Mouse (Mus musculus) liver, embryonic 15.5 days (tissue): ENCODE results near the gene 6430550D23Rik. TPM values are rescaled to one million over a fixed set of nuclear protein-coding genes. Genes with fewer than 3 reads are reported as not detected.

Experiments used
- ATAC-seq: fragments of 200-750 bp; cut with Nextera tagmentation; 2 replicates; pipeline ENCODE4 v1.8.0; 2017; ENCODE audit warnings: moderate number of reproducible peaks, mild to moderate bottlenecking, moderate library complexity; ENCODE audit not compliant: insufficient read depth
- H3K27ac ChIP-seq: fragments of 300-500 bp; sonication (generic); replicated peaks from 2 replicates; pipeline ENCODE4 v1.5.1; 2015; ENCODE audit warnings: mild to moderate bottlenecking, inconsistent platforms
- H3K27me3 ChIP-seq: fragments of 300-500 bp; sonication (generic); 2 replicates; pipeline ENCODE4 v1.6.1; 2015; ENCODE audit warnings: mild to moderate bottlenecking, inconsistent platforms
- H3K36me3 ChIP-seq: fragments of 300-500 bp; sonication (generic); replicated peaks from 2 replicates; pipeline ENCODE4 v1.6.1; 2015; ENCODE audit warnings: moderate library complexity, mild to moderate bottlenecking, inconsistent platforms
- H3K4me1 ChIP-seq: fragments of 300-500 bp; sonication (generic); replicated peaks from 2 replicates; pipeline ENCODE4 v1.6.1; 2015; ENCODE audit warnings: inconsistent platforms
- H3K4me2 ChIP-seq: fragments of 300-500 bp; sonication (generic); 2 replicates; pipeline ENCODE4 v1.6.1; 2015; ENCODE audit warnings: moderate library complexity, mild to moderate bottlenecking, inconsistent platforms
- H3K4me3 ChIP-seq: fragments of 300-500 bp; sonication (generic); replicated peaks from 2 replicates; pipeline ENCODE4 v1.5.1; 2015; ENCODE audit warnings: mild to moderate bottlenecking, inconsistent platforms
- H3K9ac ChIP-seq: fragments of 300-500 bp; sonication (generic); 2 replicates; pipeline ENCODE4 v1.6.1; 2015; ENCODE audit warnings: moderate library complexity, mild to moderate bottlenecking, inconsistent platforms
- H3K9me3 ChIP-seq: fragments of 300-500 bp; sonication (generic); replicated peaks from 2 replicates; pipeline ENCODE4 v1.6.1; 2016; ENCODE audit warnings: inconsistent platforms
- WGBS: fragments of 180-500 bp; shearing (Covaris S2); methylation state at CpG from one replicate; pipeline ENCODE4 v1.1.7; 2015; ENCODE audit warnings: mixed read lengths; ENCODE audit not compliant: insufficient replicate concordance; 5-methylcytosine and 5-hydroxymethylcytosine counted together
- polyA plus RNA-seq: library from polyadenylated mRNA; unstranded; fragments of >200 nt; fragmentation: Nextera tagmentation; extraction: Ambion mirVana; gene quantifications from 2 replicates; pipeline ENCODE4 v1.2.1, GENCODE M21; 2015

6430550D23Rik gene
- polyA plus RNA-seq, 1 experiment from 2014 or later = 0.90 TPM

DNA sequence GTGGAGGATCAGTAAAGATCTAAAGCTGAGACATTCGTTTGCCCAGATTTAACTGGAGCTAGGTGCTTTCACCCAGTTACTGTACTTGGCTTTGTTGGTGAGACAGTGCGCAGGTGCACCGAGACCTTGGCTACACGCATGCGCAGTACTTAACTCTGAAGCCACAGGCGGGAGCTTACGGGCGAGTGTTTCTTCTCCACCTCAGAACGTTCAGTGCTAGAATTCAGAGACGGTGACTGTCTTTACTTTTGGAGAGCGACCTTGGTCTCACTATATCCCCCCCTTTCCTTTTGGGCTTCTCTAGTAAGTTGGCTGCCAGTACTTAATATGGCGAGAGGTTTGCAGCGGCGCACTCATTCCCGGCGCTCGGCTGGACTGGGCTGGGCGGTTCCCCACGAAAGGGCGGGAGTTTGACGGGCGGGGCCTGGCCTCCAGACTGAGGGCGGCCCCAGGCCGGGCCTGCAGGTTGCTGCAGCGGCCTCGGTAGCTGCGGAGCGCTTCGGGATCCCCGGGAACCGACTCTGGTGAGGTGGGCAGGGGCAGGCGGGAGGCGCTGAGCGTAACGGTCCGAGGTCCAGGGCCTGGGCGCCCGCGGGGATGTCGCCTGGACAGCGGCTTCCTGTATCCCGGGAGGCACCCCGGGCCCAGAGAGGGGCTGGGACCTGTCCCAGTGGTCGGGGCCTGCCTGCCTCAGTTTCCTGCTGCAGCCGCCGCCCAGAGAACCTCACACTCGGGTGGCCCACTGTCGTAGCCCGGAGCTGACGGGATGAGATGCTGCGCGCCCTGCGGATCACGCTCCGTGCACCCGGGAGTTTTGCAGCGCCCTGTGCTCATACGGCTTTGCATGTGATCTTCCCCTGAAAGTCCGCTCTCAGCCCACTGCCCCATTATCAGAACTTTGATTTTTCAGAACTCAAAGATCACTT lies 51.4 kb downstream of the 6430550D23Rik start, which contains the start of gene Cep250:
Gene Cep250, plus strand, starts transcription at position 325 of the 926 bp plus-strand sequence.
- WGBS = under 1% methylated on average over 59 of the region's 59 CpGs
- no peaks in the 10 kb centered on the region for H3K9me3 ChIP-seq

GRCm38 (mm10) chr2:155952006-155952405 lies 55.8 kb downstream of the 6430550D23Rik start:
- peaks cover 18% of the 10 kb centered on the region for H3K27me3 ChIP-seq
- ATAC-seq = no peak
- H3K9ac ChIP-seq = no peak overlapping the region
- H3K9me3 ChIP-seq = no peaks in the 10 kb centered on the region
- no peak overlapping the region for H3K4me2 ChIP-seq
- no peak overlapping the region for H3K4me3 ChIP-seq
- no peak overlapping the region for H3K27ac ChIP-seq
- H3K36me3 ChIP-seq = no peaks in the 10 kb centered on the region
- peaks cover 23% of the 10 kb centered on the region for H3K4me1 ChIP-seq

More for the DNA sequence above, 51.4 kb downstream of the 6430550D23Rik start, which contains the start of gene Cep250:
- H3K27me3 ChIP-seq = peaks cover 14% of the 10 kb centered on the region
- peaks cover 20% of the 10 kb centered on the region for H3K4me1 ChIP-seq
- peak; percentile 100 for ATAC-seq
- H3K4me3 ChIP-seq = peak within 1 kb of the TSS; percentile 81
- H3K4me2 ChIP-seq = peak within 1 kb of the TSS; percentile 97
- H3K9ac ChIP-seq = peak within 1 kb of the TSS; percentile 87
- H3K36me3 ChIP-seq = no peaks in the 10 kb centered on the region
- peak within 1 kb of the TSS; percentile 84 for H3K27ac ChIP-seq

DNA sequence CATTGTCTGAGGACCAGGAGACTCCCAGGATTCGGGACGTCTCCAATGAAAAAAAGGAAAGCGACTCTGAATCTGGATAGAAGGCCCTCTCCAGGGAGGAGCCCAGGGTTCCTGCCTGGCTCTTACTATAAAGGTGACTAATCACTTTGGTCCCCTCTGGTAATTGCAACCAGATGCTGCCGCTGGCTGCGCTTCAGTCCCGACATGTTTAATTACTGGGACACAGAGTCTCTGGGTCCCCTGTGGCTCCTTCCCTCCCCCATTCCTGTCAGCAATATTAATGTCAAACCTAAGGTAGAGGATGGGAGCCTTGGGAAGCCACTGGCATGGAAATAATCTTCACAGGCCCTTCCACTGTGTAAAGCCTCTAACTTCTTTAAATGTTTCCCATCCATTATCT lies 58.4 kb downstream of the 6430550D23Rik start:
- H3K4me3 ChIP-seq = no peak overlapping the region
- no peak overlapping the region for H3K9ac ChIP-seq
- H3K9me3 ChIP-seq = no peaks in the 10 kb centered on the region
- H3K27ac ChIP-seq = no peak overlapping the region
- no peak for ATAC-seq
- WGBS = 56% methylated on average over 6 of the region's 6 CpGs
- no peak overlapping the region for H3K4me2 ChIP-seq
- peaks cover 30% of the 10 kb centered on the region for H3K4me1 ChIP-seq
- H3K36me3 ChIP-seq = no peaks in the 10 kb centered on the region
- peaks cover 23% of the 10 kb centered on the region for H3K27me3 ChIP-seq

GRCm38 (mm10) chr2:155947390-155948002 lies 60.3 kb downstream of the 6430550D23Rik start:
- Histone ChIP-seq H3K4me1 (peaks cover 30% of the 10 kb centered on the region), H3K4me2 (peak overlapping the region; percentile 29), H3K9me3 (no peaks in the 10 kb centered on the region), H3K9ac (no peak overlapping the region), H3K27ac (peak overlapping the region; percentile 56), H3K4me3 (no peak overlapping the region), H3K27me3 (peaks cover 21% of the 10 kb centered on the region; the same call in 1 of the 2 replicates), H3K36me3 (no peaks in the 10 kb centered on the region)
- peak; percentile 71 for ATAC-seq
- WGBS = 40% methylated on average over 5 of the region's 5 CpGs

DNA sequence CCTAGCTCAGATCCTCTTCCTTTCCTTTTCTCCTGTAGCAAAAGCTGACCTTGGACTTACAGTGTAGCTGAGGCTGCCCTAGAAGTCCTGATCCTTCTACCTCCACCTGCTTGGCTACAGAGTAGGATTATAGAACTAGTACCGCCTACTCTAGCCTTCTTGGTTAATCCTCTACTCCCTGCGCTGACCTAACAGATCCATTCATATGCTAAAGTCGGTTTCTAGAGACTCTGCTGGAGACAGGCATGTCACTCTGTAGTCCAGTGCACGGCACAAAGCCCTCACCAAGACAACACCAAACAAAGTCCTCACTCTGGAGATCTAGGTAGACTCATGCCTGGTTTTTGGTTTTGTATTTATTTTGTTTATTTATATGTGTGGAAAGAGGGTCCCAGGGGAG lies 61.3 kb downstream of the 6430550D23Rik start:
- Histone ChIP-seq H3K4me3 (no peak overlapping the region), H3K36me3 (no peaks in the 10 kb centered on the region), H3K27ac (peak overlapping the region; percentile 42; the same call in 1 of the 2 replicates), H3K4me1 (peaks cover 26% of the 10 kb centered on the region), H3K4me2 (no peak overlapping the region), H3K9ac (no peak overlapping the region), H3K9me3 (no peaks in the 10 kb centered on the region), H3K27me3 (peaks cover 18% of the 10 kb centered on the region; the same call in 1 of the 2 replicates)
- ATAC-seq = no peak
- 48% methylated on average over 4 of the region's 4 CpGs for WGBS

DNA sequence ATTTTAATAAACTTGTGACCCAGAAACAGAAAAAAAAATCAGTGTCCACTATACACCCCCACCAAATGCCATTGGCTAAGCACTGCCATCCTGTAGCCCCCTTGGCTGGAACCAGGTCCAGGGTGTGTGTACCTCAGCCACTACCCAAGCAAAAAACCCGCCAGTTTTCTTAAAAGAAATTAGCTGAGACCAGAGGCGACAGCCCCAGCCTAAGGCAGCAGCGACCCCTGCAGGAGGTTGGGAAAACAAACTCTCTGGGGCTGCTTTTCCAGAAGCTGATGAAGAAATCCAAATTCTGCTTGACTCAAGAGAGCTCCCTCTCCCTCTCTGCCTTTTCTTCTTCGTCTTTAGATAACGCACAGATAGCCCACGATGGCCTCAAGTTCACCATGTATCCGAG lies 61.7 kb downstream of the 6430550D23Rik start:
- no peak overlapping the region for H3K9ac ChIP-seq
- H3K36me3 ChIP-seq = no peaks in the 10 kb centered on the region
- 2% methylated on average over 7 of the region's 7 CpGs for WGBS

GRCm38 (mm10) chr2:155945580-155945979 lies 62.2 kb downstream of the 6430550D23Rik start:
- no peak overlapping the region for H3K4me3 ChIP-seq
- 82% methylated on average over 5 of the region's 5 CpGs for WGBS

More for the DNA sequence above, 61.7 kb downstream of the 6430550D23Rik start:
- no peak for ATAC-seq
- H3K9me3 ChIP-seq = no peaks in the 10 kb centered on the region
- H3K4me2 ChIP-seq = no peak overlapping the region
- H3K4me1 ChIP-seq = peaks cover 25% of the 10 kb centered on the region
- H3K27ac ChIP-seq = no peak overlapping the region
- peaks cover 18% of the 10 kb centered on the region; the same call in 1 of the 2 replicates for H3K27me3 ChIP-seq
- no peak overlapping the region for H3K4me3 ChIP-seq

GRCm38 (mm10) chr2:155945124-155945523 lies 62.7 kb downstream of the 6430550D23Rik start, which contains the start of gene Gdf5:
Gdf5 (minus strand) TSS chr2:155945367.
- WGBS = 65% methylated on average over 13 of the region's 13 CpGs
- ATAC-seq = no peak
- Histone ChIP-seq H3K9ac (no peak within 1 kb of the TSS), H3K4me2 (no peak within 1 kb of the TSS), H3K27me3 (peaks cover 18% of the 10 kb centered on the region; the same call in 1 of the 2 replicates), H3K36me3 (no peaks in the 10 kb centered on the region), H3K27ac (no peak within 1 kb of the TSS), H3K4me3 (no peak within 1 kb of the TSS), H3K4me1 (peaks cover 25% of the 10 kb centered on the region), H3K9me3 (no peaks in the 10 kb centered on the region)

More at GRCm38 (mm10) chr2:155945580-155945979, 62.2 kb downstream of the 6430550D23Rik start:
- no peak for ATAC-seq
- Histone ChIP-seq H3K27ac (no peak overlapping the region), H3K36me3 (no peaks in the 10 kb centered on the region), H3K9me3 (no peaks in the 10 kb centered on the region), H3K9ac (no peak overlapping the region), H3K4me2 (no peak overlapping the region), H3K27me3 (peaks cover 18% of the 10 kb centered on the region; the same call in 1 of the 2 replicates), H3K4me1 (peaks cover 25% of the 10 kb centered on the region)

DNA sequence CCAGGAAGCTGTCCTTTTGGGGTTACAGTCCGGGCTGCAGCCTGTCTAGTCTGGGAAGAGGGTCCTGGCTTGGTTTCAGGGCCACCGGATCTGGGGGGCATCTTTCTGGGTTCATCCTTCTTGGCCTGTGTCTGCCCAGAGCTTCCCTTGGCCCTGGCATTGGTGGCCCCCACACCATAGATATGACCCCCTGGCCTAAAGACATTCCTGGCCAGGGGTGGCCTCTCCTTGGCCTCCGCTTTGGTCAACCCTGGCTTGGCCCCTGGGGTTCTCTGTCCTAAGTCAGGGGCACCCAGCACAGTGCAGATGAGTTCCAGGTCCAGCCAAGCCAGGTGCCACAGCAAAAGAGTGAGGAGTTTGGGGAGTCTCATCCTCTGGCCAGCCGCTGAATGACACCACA lies 63.1 kb downstream of the 6430550D23Rik start:
- no peak overlapping the region for H3K9ac ChIP-seq
- no peaks in the 10 kb centered on the region for H3K36me3 ChIP-seq
- no peak overlapping the region for H3K27ac ChIP-seq
- H3K27me3 ChIP-seq = peaks cover 18% of the 10 kb centered on the region; the same call in 1 of the 2 replicates
- WGBS = 74% methylated on average over 4 of the region's 4 CpGs
- ATAC-seq = no peak
- no peaks in the 10 kb centered on the region for H3K9me3 ChIP-seq
- no peak overlapping the region for H3K4me3 ChIP-seq
- H3K4me1 ChIP-seq = peaks cover 25% of the 10 kb centered on the region
- H3K4me2 ChIP-seq = no peak overlapping the region

DNA sequence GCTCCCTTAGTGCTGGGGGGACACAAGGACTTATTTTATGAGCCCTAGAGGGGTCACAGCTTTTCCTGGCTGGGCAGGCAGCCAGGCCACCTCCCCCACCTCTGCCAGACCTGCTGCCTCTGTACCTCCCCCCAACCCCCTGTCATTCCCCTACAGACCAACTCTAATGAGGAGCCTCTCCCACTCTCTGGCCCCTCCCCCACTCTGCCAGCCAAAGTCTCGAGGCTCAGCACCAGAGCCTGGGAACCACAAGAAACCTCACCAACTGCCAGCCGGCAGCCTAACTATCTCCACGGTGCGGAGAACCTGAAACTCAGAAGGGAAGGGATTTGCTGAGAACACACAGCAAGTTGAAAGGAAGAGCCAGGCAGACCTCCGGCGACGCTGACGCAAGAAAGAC lies 64.3 kb downstream of the 6430550D23Rik start:
- 18% methylated on average over 8 of the region's 8 CpGs for WGBS
- Histone ChIP-seq H3K9me3 (no peaks in the 10 kb centered on the region), H3K27me3 (peaks cover 15% of the 10 kb centered on the region; the same call in 1 of the 2 replicates), H3K4me3 (no peak overlapping the region), H3K4me1 (peaks cover 25% of the 10 kb centered on the region), H3K4me2 (no peak overlapping the region), H3K9ac (no peak overlapping the region), H3K27ac (no peak overlapping the region), H3K36me3 (no peaks in the 10 kb centered on the region)
- no peak for ATAC-seq
